Mouse (Mus musculus) stomach, embryonic 16.5 days (tissue): ENCODE data around the gene Lclat1. TPM values are rescaled to one million over a fixed set of nuclear protein-coding genes. Genes with fewer than 3 reads are reported as not detected.
A peak's percentile ranks its signal among the peaks of the same experiment; 100 is the strongest.

Experiments
- ATAC-seq: fragments of 200-750 bp; cut with Nextera tagmentation; 2 replicates; pipeline ENCODE4 v1.8.0; 2017; ENCODE audit warnings: moderate number of reproducible peaks, moderate TSS enrichment; ENCODE audit not compliant: insufficient read depth, low FRiP score
- H3K27ac ChIP-seq: fragments of 300-500 bp; sonication (generic); 2 replicates; pipeline ENCODE4 v1.5.1; 2014; ENCODE audit warnings: low read length
- H3K27me3 ChIP-seq: fragments of 300-500 bp; sonication (generic); 2 replicates; pipeline ENCODE4 v1.6.1; 2014; ENCODE audit warnings: low read length, control low read depth, mixed read lengths; ENCODE audit not compliant: control insufficient read depth, insufficient read depth
- H3K36me3 ChIP-seq: fragments of 300-500 bp; sonication (generic); 2 replicates; pipeline ENCODE4 v1.6.1; 2014; ENCODE audit warnings: low read length; ENCODE audit not compliant: control insufficient read depth, insufficient read depth
- H3K4me1 ChIP-seq: fragments of 300-500 bp; sonication (generic); 2 replicates; pipeline ENCODE4 v1.6.1; 2014; ENCODE audit warnings: low read length, control low read depth, mixed read lengths; ENCODE audit not compliant: control insufficient read depth, insufficient read depth
- H3K4me2 ChIP-seq: fragments of 300-500 bp; sonication (generic); 2 replicates; pipeline ENCODE4 v1.6.1; 2014; ENCODE audit warnings: low read depth, low read length, mixed read lengths
- H3K4me3 ChIP-seq: fragments of 300-500 bp; sonication (generic); replicated peaks from 2 replicates; pipeline ENCODE4 v1.5.1; 2014; ENCODE audit warnings: mild to moderate bottlenecking, low read length
- H3K9ac ChIP-seq: fragments of 300-500 bp; sonication (generic); 2 replicates; pipeline ENCODE4 v1.6.1; 2014; ENCODE audit warnings: low read length
- H3K9me3 ChIP-seq: fragments of 300-500 bp; sonication (generic); replicated peaks from 2 replicates; pipeline ENCODE4 v1.6.1; 2016; ENCODE audit warnings: low read length, control low read depth; ENCODE audit not compliant: control insufficient read depth
- WGBS: fragments of 180-500 bp; shearing (Covaris S2); extraction: QIAGEN DNeasy Blood & Tissue Kit; methylation state at CpG from one replicate; pipeline ENCODE4 v1.1.7; 2014; 5-methylcytosine and 5-hydroxymethylcytosine counted together
- polyA plus RNA-seq: library from polyadenylated mRNA; unstranded; fragments of >200 nt; fragmentation: Nextera tagmentation; extraction: Ambion mirVana; gene quantifications from 2 replicates; pipeline ENCODE4 v1.2.1, GENCODE M21; 2015

Gene Lclat1
- polyA plus RNA-seq, 1 experiment from 2014 or later: 14.5 TPM

- 88% methylated on average over 6 of the region's 6 CpGs for WGBS
- Histone ChIP-seq H3K27ac (no peak overlapping the region), H3K4me3 (no peak overlapping the region), H3K36me3 (no peaks in the 10 kb centered on the region), H3K27me3 (no peaks in the 10 kb centered on the region), H3K4me1 (0 out of 2 replicates have a peak, but pooled peaks cover 3% of the 10 kb centered on the region), H3K4me2 (no peak overlapping the region), H3K9me3 (no peaks in the 10 kb centered on the region), H3K9ac (no peak overlapping the region)
- ATAC-seq: no peak
Observed at GRCm38 (mm10) chr17:73119150-73119549, 11.4 kb downstream of the Lclat1 start.

GRCm38 (mm10) chr17:73120545-73120944 is 12.8 kb downstream of the Lclat1 start:
- no peak for ATAC-seq
- Histone ChIP-seq H3K4me1 (no peaks in the 10 kb centered on the region), H3K4me2 (no peak overlapping the region), H3K27ac (peak overlapping the region; percentile 28; the same call in 1 of the 2 replicates), H3K9ac (no peak overlapping the region), H3K36me3 (no peaks in the 10 kb centered on the region), H3K27me3 (no peaks in the 10 kb centered on the region), H3K4me3 (no peak overlapping the region), H3K9me3 (no peaks in the 10 kb centered on the region)
- WGBS: 45% methylated on average over 5 of the region's 5 CpGs

- Histone ChIP-seq H3K36me3 (no peaks in the 10 kb centered on the region), H3K9me3 (no peaks in the 10 kb centered on the region), H3K4me3 (no peak overlapping the region), H3K27ac (no peak overlapping the region), H3K4me2 (no peak overlapping the region), H3K9ac (no peak overlapping the region), H3K27me3 (no peaks in the 10 kb centered on the region), H3K4me1 (peaks cover 3% of the 10 kb centered on the region; the same call in 1 of the 2 replicates)
- WGBS: 80% methylated on average over 2 of the region's 2 CpGs
- ATAC-seq: no peak
Observed at GRCm38 (mm10) chr17:73121726-73122125, 13.9 kb downstream of the Lclat1 start.

- no peaks in the 10 kb centered on the region for H3K27me3 ChIP-seq
- H3K9ac ChIP-seq: no peak overlapping the region
- no peak overlapping the region for H3K4me2 ChIP-seq
- no peak for ATAC-seq
- H3K9me3 ChIP-seq: no peaks in the 10 kb centered on the region
- no peak overlapping the region for H3K4me3 ChIP-seq
- WGBS: 66% methylated on average over 2 of the region's 2 CpGs
- no peaks in the 10 kb centered on the region for H3K36me3 ChIP-seq
- H3K27ac ChIP-seq: no peak overlapping the region
- H3K4me1 ChIP-seq: peaks cover 7% of the 10 kb centered on the region; the same call in 1 of the 2 replicates
Observed at GRCm38 (mm10) chr17:73126349-73126748, 18.6 kb downstream of the Lclat1 start.

- H3K9me3 ChIP-seq: no peaks in the 10 kb centered on the region
- H3K27ac ChIP-seq: no peak overlapping the region
- H3K4me2 ChIP-seq: no peak overlapping the region
- ATAC-seq: no peak
- no peaks in the 10 kb centered on the region for H3K27me3 ChIP-seq
- peaks cover 7% of the 10 kb centered on the region; the same call in 1 of the 2 replicates for H3K4me1 ChIP-seq
- H3K36me3 ChIP-seq: no peaks in the 10 kb centered on the region
- H3K9ac ChIP-seq: no peak overlapping the region
- H3K4me3 ChIP-seq: no peak overlapping the region
Observed at GRCm38 (mm10) chr17:73126903-73127302, 19.1 kb downstream of the Lclat1 start.

GRCm38 (mm10) chr17:73136562-73137484 is 29.0 kb downstream of the Lclat1 start:
- H3K27me3 ChIP-seq: no peaks in the 10 kb centered on the region
- no peak overlapping the region for H3K4me2 ChIP-seq
- H3K27ac ChIP-seq: no peak overlapping the region
- ATAC-seq: no peak
- no peaks in the 10 kb centered on the region for H3K9me3 ChIP-seq
- no peak overlapping the region for H3K9ac ChIP-seq
- no peaks in the 10 kb centered on the region for H3K36me3 ChIP-seq
- no peak overlapping the region for H3K4me3 ChIP-seq
- 87% methylated on average over 5 of the region's 5 CpGs for WGBS
- no peaks in the 10 kb centered on the region for H3K4me1 ChIP-seq

- H3K36me3 ChIP-seq: no peaks in the 10 kb centered on the region
- H3K4me1 ChIP-seq: no peaks in the 10 kb centered on the region
- H3K9ac ChIP-seq: no peak overlapping the region
- H3K9me3 ChIP-seq: no peaks in the 10 kb centered on the region
- no peak overlapping the region for H3K27ac ChIP-seq
- no peaks in the 10 kb centered on the region for H3K27me3 ChIP-seq
- 82% methylated on average over 3 of the region's 3 CpGs for WGBS
- no peak overlapping the region for H3K4me2 ChIP-seq
- no peak for ATAC-seq
- no peak overlapping the region for H3K4me3 ChIP-seq
Observed at GRCm38 (mm10) chr17:73138217-73138616, 30.4 kb downstream of the Lclat1 start.

GRCm38 (mm10) chr17:73142029-73142428 is 34.2 kb downstream of the Lclat1 start:
- Histone ChIP-seq H3K4me1 (no peaks in the 10 kb centered on the region), H3K36me3 (no peaks in the 10 kb centered on the region), H3K4me2 (no peak overlapping the region), H3K9me3 (no peaks in the 10 kb centered on the region), H3K4me3 (no peak overlapping the region), H3K27me3 (no peaks in the 10 kb centered on the region), H3K9ac (no peak overlapping the region), H3K27ac (no peak overlapping the region)
- ATAC-seq: no peak
- WGBS: 59% methylated on average over 4 of the region's 4 CpGs

- Histone ChIP-seq H3K4me3 (no peak overlapping the region), H3K4me2 (no peak overlapping the region), H3K27ac (no peak overlapping the region), H3K27me3 (no peaks in the 10 kb centered on the region), H3K9ac (no peak overlapping the region), H3K4me1 (no peaks in the 10 kb centered on the region), H3K9me3 (no peaks in the 10 kb centered on the region), H3K36me3 (no peaks in the 10 kb centered on the region)
- ATAC-seq: peak; percentile 86
- WGBS: 23% methylated on average over 2 of the region's 2 CpGs
Observed at GRCm38 (mm10) chr17:73142445-73142844, 34.7 kb downstream of the Lclat1 start.
